11 mouse cellular contexts compared by ENCODE assay signal in the genomic region with DNA sequence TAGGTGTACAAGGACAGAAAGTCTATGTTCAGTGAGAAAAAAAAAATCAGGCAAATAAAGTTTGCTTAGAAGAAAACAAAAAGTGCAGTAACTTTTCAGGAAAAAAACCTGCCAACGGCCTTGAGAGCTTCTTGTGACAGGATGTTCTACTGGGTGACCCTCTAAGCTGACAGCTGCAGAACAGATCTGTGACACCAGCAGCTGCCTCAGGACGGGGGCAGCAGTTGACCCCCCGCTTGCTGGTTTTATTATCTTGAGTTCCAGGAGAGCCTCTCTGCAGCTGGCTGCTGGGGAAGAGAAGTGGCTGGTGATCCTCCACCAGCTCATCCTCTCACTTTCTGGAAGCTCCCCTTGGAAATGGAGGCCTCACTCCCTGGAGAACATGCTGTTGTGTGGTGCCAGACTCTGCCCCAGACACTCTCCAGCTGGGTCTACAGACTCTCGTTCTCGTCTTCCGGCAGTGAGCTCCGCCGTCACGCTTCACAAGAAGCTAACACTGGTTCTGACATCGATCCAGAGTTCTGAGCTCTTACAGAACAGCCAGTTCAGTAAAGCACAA. TPM values are rescaled to one million over a fixed set of nuclear protein-coding genes. Genes with fewer than 3 reads are reported as not detected.
DNase-seq lines count a peak whose midpoint lies in the region; ATAC-seq and TF ChIP-seq lines count a peak whose summit lies in the region.
"Had no signal": no experiment of that assay in that cellular context is flagged by ENCODE, and none has a peak within 500 bp of the region (broad histone marks: within the 10 kb centered on the region; RNA-seq: fewer than 3 reads in every experiment).

No protein-coding gene starts in this region.

- H3K4me3 ChIP-seq in kidney, adult 2 months (ENCODE audit: insufficient read depth, low read depth, low read length): no peak overlapping the region
- H3K4me3 ChIP-seq in embryonic facial prominence, embryonic 15.5 days (replicated peaks): no peak overlapping the region
- no peak overlapping the region for H3K4me3 ChIP-seq in heart, embryonic 16.5 days (ENCODE audit: low read length)
- H3K4me3 ChIP-seq: liver, embryonic 15.5 days; neural tube, embryonic 12.5 days had no signal

- no peak for TF ChIP-seq CTCF in kidney, adult 2 months (conservative IDR thresholded peaks at IDR 0.05; ENCODE audit: insufficient read depth, insufficient read length, low read depth, low read length)

- H3K27ac ChIP-seq in kidney, adult 2 months (ENCODE audit: insufficient read depth, low read depth, low read length): no peak overlapping the region
- H3K27ac ChIP-seq in embryonic facial prominence, embryonic 15.5 days (replicated peaks): peak overlapping the region; percentile 69
- peak overlapping the region; percentile 74 for H3K27ac ChIP-seq in heart, embryonic 16.5 days (ENCODE audit: low read length)
- H3K27ac ChIP-seq: liver, embryonic 15.5 days; neural tube, embryonic 12.5 days had no signal

- no peak for TF ChIP-seq POLR2A in kidney, adult 2 months (IDR thresholded peaks at IDR 0.05; ENCODE audit: low read depth, low read length)

- H3K27me3 ChIP-seq in kidney, adult 2 months (replicated peaks; ENCODE audit: control insufficient read depth, insufficient read depth, low read length): no peaks in the 10 kb centered on the region
- H3K27me3 ChIP-seq in embryonic facial prominence, embryonic 15.5 days: no peaks in the 10 kb centered on the region
- no peaks in the 10 kb centered on the region for H3K27me3 ChIP-seq in heart, embryonic 16.5 days (ENCODE audit: control insufficient read depth, insufficient read depth, low read length)
- H3K27me3 ChIP-seq: liver, embryonic 15.5 days; neural tube, embryonic 12.5 days had no signal

- H3K36me3 ChIP-seq in kidney, adult 2 months (ENCODE audit: control insufficient read depth, insufficient read depth, low read length): no peaks in the 10 kb centered on the region
- no peaks in the 10 kb centered on the region for H3K36me3 ChIP-seq in embryonic facial prominence, embryonic 15.5 days
- no peaks in the 10 kb centered on the region for H3K36me3 ChIP-seq in heart, embryonic 16.5 days (ENCODE audit: control insufficient read depth, insufficient read depth)
- H3K36me3 ChIP-seq: liver, embryonic 15.5 days; neural tube, embryonic 12.5 days had no signal

- DNase-seq in kidney, adult 2 months: peak; percentile 44
- DNase-seq in kidney, adult 8-10 months: no peak
- DNase-seq in lung, postnatal 36 days: peak; percentile 43
- no peak for DNase-seq in layer of hippocampus, adult 9-11 months
- DNase-seq in right cerebral cortex, postnatal 25 days: no peak
- DNase-seq in layer of hippocampus, postnatal 25 days (ENCODE audit: extremely low spot score in 1 of 2, low spot score in 1 of 2): no peak

- 27% methylated on average over 10 of the region's 10 CpGs for WGBS in kidney, adult 2 months
- 36% methylated on average over 10 of the region's 10 CpGs for WGBS in embryonic facial prominence, embryonic 15.5 days
- WGBS in heart, embryonic 16.5 days: 32% methylated on average over 10 of the region's 10 CpGs

- H3K4me2 ChIP-seq in embryonic facial prominence, embryonic 15.5 days (replicated peaks): no peak overlapping the region
- H3K4me2 ChIP-seq in heart, embryonic 16.5 days (ENCODE audit: low read depth, low read length): no peak overlapping the region; the same call in 1 of the 2 replicates
- H3K4me2 ChIP-seq: liver, embryonic 15.5 days; neural tube, embryonic 12.5 days had no signal

- ATAC-seq in embryonic facial prominence, embryonic 15.5 days (ENCODE audit: insufficient number of reproducible peaks, low FRiP score, low TSS enrichment, low read depth): peak; percentile 34
- ATAC-seq in heart, embryonic 16.5 days (replicated peaks; ENCODE audit: extremely low read depth, insufficient read depth, low FRiP score): no peak
- ATAC-seq: CD4-positive, CD25-positive, alpha-beta regulatory T cell, adult 4 months had no signal

- H3K9ac ChIP-seq in embryonic facial prominence, embryonic 15.5 days: no peak overlapping the region
- H3K9ac ChIP-seq in heart, embryonic 16.5 days (ENCODE audit: low read length): no peak overlapping the region
- H3K9ac ChIP-seq: liver, embryonic 15.5 days; neural tube, embryonic 12.5 days had no signal

- no peaks in the 10 kb centered on the region for H3K9me3 ChIP-seq in embryonic facial prominence, embryonic 15.5 days (replicated peaks)
- H3K9me3 ChIP-seq in heart, embryonic 16.5 days (replicated peaks; ENCODE audit: control insufficient read depth, low read length): no peaks in the 10 kb centered on the region
- H3K9me3 ChIP-seq: liver, embryonic 15.5 days; neural tube, embryonic 12.5 days had no signal

- peaks cover 3% of the 10 kb centered on the region; the same call in 1 of the 2 replicates for H3K4me1 ChIP-seq in kidney, adult 2 months (ENCODE audit: control insufficient read depth, insufficient read depth, low read length)
- peaks cover 15% of the 10 kb centered on the region for H3K4me1 ChIP-seq in embryonic facial prominence, embryonic 15.5 days
- H3K4me1 ChIP-seq in heart, embryonic 16.5 days (ENCODE audit: control insufficient read depth, insufficient read depth, low read length): peaks cover 15% of the 10 kb centered on the region
- H3K4me1 ChIP-seq: liver, embryonic 15.5 days had no signal

RNA-seq across cellular contexts. Expression of gene Rnaseh2b, which starts 33.3 kb away (rescaled TPM):
- 6.2 and 8.4 TPM in 2 replicates for polyA plus RNA-seq in kidney, adult 2 months (2012; rRNA removed)
- 48.0 and 48.9 TPM in 2 replicates for polyA plus RNA-seq in embryonic facial prominence, embryonic 15.5 days (2015; fragmentation: Nextera tagmentation; extraction: Ambion mirVana)
- 47.2 and 53.3 TPM in 2 replicates for polyA plus RNA-seq in heart, embryonic 16.5 days (2015; fragmentation: Nextera tagmentation; extraction: Ambion mirVana)
- total RNA-seq in layer of hippocampus, postnatal 25 days (2021): 10 to 100 TPM; 10.1 to 14.1 TPM

RNA-seq across cellular contexts. Expression of gene Dleu7, which starts 33.8 kb away (rescaled TPM):
- polyA plus RNA-seq in kidney, adult 2 months (2012; rRNA removed): 19.8 and 21.0 TPM in 2 replicates
- 1.8 and 2.2 TPM in 2 replicates for polyA plus RNA-seq in embryonic facial prominence, embryonic 15.5 days (2015; fragmentation: Nextera tagmentation; extraction: Ambion mirVana)
- polyA plus RNA-seq in heart, embryonic 16.5 days (2015; fragmentation: Nextera tagmentation; extraction: Ambion mirVana): 0.55 and 0.81 TPM in 2 replicates
- total RNA-seq in layer of hippocampus, postnatal 25 days (2021): 1 to 10 TPM; 5.6 to 7.5 TPM
- polyA plus RNA-seq: CD4-positive, CD25-positive, alpha-beta regulatory T cell, adult 4 months had no signal

Comparison
In these comparisons a context has a peak if more than half of its experiments do, and no peak if none do; other contexts are left out.
1. DNase-seq: peak in kidney, adult 2 months (single experiment) and lung, postnatal 36 days (single experiment); none in kidney, adult 8-10 months (0 of 2), layer of hippocampus, adult 9-11 months (single experiment), right cerebral cortex, postnatal 25 days (single experiment) and layer of hippocampus, postnatal 25 days (0 of 2).